Mouse (Mus musculus): ENCODE measurements around the gene Rad51b. TPM values are rescaled to one million over a fixed set of nuclear protein-coding genes. Genes with fewer than 3 reads are reported as not detected.
A peak's percentile ranks its signal among the peaks of the same experiment; 100 is the strongest.

Rad51b gene
- polyA plus RNA-seq, 1 experiment from 2014 or later = 1.3 TPM

- peak; percentile 14; the same call in 1 of the 2 replicates for ATAC-seq (replicated peaks)
- Histone ChIP-seq H3K9me3 (no peaks in the 10 kb centered on the region), H3K4me2 (no peak overlapping the region), H3K4me1 (0 out of 2 replicates have a peak, but pooled peaks cover 8% of the 10 kb centered on the region), H3K27me3 (replicated peaks) (no peaks in the 10 kb centered on the region), H3K27ac (no peak overlapping the region), H3K9ac (no peak overlapping the region), H3K4me3 (no peak overlapping the region), H3K36me3 (replicated peaks) (no peaks in the 10 kb centered on the region)
- WGBS = 63% methylated on average over 5 of the region's 5 CpGs
Observed at GRCm38 (mm10) chr12:79821901-79822300, 524.8 kb downstream of the Rad51b start.

GRCm38 (mm10) chr12:79822401-79822800 is 525.3 kb downstream of the Rad51b start:
- Histone ChIP-seq H3K27me3 (replicated peaks) (no peaks in the 10 kb centered on the region), H3K4me1 (0 out of 2 replicates have a peak, but pooled peaks cover 8% of the 10 kb centered on the region), H3K27ac (no peak overlapping the region), H3K4me3 (no peak overlapping the region), H3K36me3 (replicated peaks) (no peaks in the 10 kb centered on the region), H3K4me2 (no peak overlapping the region), H3K9me3 (no peaks in the 10 kb centered on the region), H3K9ac (no peak overlapping the region)
- ATAC-seq (replicated peaks) = no peak
- 83% methylated on average over 2 of the region's 2 CpGs for WGBS

GRCm38 (mm10) chr12:79825922-79826321 is 528.8 kb downstream of the Rad51b start:
- 10% methylated on average over 7 of the region's 7 CpGs for WGBS

GRCm38 (mm10) chr12:79827233-79827692 is 530.2 kb downstream of the Rad51b start:
- Histone ChIP-seq H3K4me2 (no peak overlapping the region), H3K4me3 (no peak overlapping the region), H3K27ac (no peak overlapping the region), H3K27me3 (replicated peaks) (no peaks in the 10 kb centered on the region), H3K9ac (no peak overlapping the region), H3K4me1 (0 out of 2 replicates have a peak, but pooled peaks cover 2% of the 10 kb centered on the region), H3K9me3 (no peaks in the 10 kb centered on the region), H3K36me3 (replicated peaks) (no peaks in the 10 kb centered on the region)
- ATAC-seq (replicated peaks) = no peak
- 80% methylated on average over 5 of the region's 5 CpGs for WGBS

More at GRCm38 (mm10) chr12:79825922-79826321, 528.8 kb downstream of the Rad51b start:
- H3K4me2 ChIP-seq = no peak overlapping the region
- H3K9me3 ChIP-seq = no peaks in the 10 kb centered on the region
- H3K4me3 ChIP-seq = no peak overlapping the region
- H3K36me3 ChIP-seq (replicated peaks) = no peaks in the 10 kb centered on the region
- H3K4me1 ChIP-seq = 0 out of 2 replicates have a peak, but pooled peaks cover 8% of the 10 kb centered on the region
- no peaks in the 10 kb centered on the region for H3K27me3 ChIP-seq (replicated peaks)
- no peak overlapping the region for H3K9ac ChIP-seq
- no peak overlapping the region for H3K27ac ChIP-seq
- ATAC-seq (replicated peaks) = no peak

GRCm38 (mm10) chr12:79827735-79828134 is 530.7 kb downstream of the Rad51b start:
- WGBS = 64% methylated on average over 4 of the region's 4 CpGs
- no peak for ATAC-seq (replicated peaks)

GRCm38 (mm10) chr12:79830686-79831085 is 533.6 kb downstream of the Rad51b start:
- Histone ChIP-seq H3K4me2 (no peak overlapping the region), H3K27ac (no peak overlapping the region), H3K4me3 (no peak overlapping the region), H3K27me3 (replicated peaks) (no peaks in the 10 kb centered on the region), H3K36me3 (replicated peaks) (no peaks in the 10 kb centered on the region), H3K9me3 (no peaks in the 10 kb centered on the region), H3K4me1 (no peaks in the 10 kb centered on the region), H3K9ac (no peak overlapping the region)
- ATAC-seq (replicated peaks) = no peak
- 48% methylated on average over 1 of the region's 1 CpGs for WGBS

More at GRCm38 (mm10) chr12:79827735-79828134, 530.7 kb downstream of the Rad51b start:
- Histone ChIP-seq H3K9me3 (no peaks in the 10 kb centered on the region), H3K4me2 (no peak overlapping the region), H3K36me3 (replicated peaks) (no peaks in the 10 kb centered on the region), H3K4me3 (no peak overlapping the region), H3K27me3 (replicated peaks) (no peaks in the 10 kb centered on the region), H3K4me1 (no peaks in the 10 kb centered on the region), H3K9ac (no peak overlapping the region), H3K27ac (no peak overlapping the region)

- ATAC-seq (replicated peaks) = no peak
- Histone ChIP-seq H3K9me3 (no peaks in the 10 kb centered on the region), H3K36me3 (replicated peaks) (no peaks in the 10 kb centered on the region), H3K4me3 (no peak overlapping the region), H3K4me1 (no peaks in the 10 kb centered on the region), H3K4me2 (no peak overlapping the region), H3K9ac (no peak overlapping the region), H3K27me3 (replicated peaks) (no peaks in the 10 kb centered on the region), H3K27ac (no peak overlapping the region)
- 95% methylated on average over 6 of the region's 6 CpGs for WGBS
Observed at GRCm38 (mm10) chr12:79832611-79833010, 535.5 kb downstream of the Rad51b start.

GRCm38 (mm10) chr12:79835521-79835920 is 538.4 kb downstream of the Rad51b start:
- Histone ChIP-seq H3K4me1 (peaks cover 20% of the 10 kb centered on the region), H3K9ac (no peak overlapping the region), H3K9me3 (no peaks in the 10 kb centered on the region), H3K4me3 (no peak overlapping the region), H3K4me2 (no peak overlapping the region), H3K27me3 (replicated peaks) (no peaks in the 10 kb centered on the region), H3K36me3 (replicated peaks) (no peaks in the 10 kb centered on the region), H3K27ac (no peak overlapping the region)
- ATAC-seq (replicated peaks) = no peak
- 94% methylated on average over 8 of the region's 8 CpGs for WGBS

GRCm38 (mm10) chr12:79838181-79838961 is 541.3 kb downstream of the Rad51b start:
- H3K9ac ChIP-seq = no peak overlapping the region
- H3K36me3 ChIP-seq (replicated peaks) = no peaks in the 10 kb centered on the region
- no peak for ATAC-seq (replicated peaks)
- peaks cover 26% of the 10 kb centered on the region for H3K4me1 ChIP-seq
- WGBS = 50% methylated on average over 6 of the region's 6 CpGs
- no peaks in the 10 kb centered on the region for H3K27me3 ChIP-seq (replicated peaks)
- H3K27ac ChIP-seq = no peak overlapping the region
- no peak overlapping the region for H3K4me3 ChIP-seq
- no peak overlapping the region for H3K4me2 ChIP-seq
- H3K9me3 ChIP-seq = no peaks in the 10 kb centered on the region

- H3K4me1 ChIP-seq = peaks cover 28% of the 10 kb centered on the region
- no peaks in the 10 kb centered on the region for H3K27me3 ChIP-seq (replicated peaks)
- no peaks in the 10 kb centered on the region for H3K9me3 ChIP-seq
- no peak overlapping the region for H3K4me3 ChIP-seq
- ATAC-seq (replicated peaks) = peak; percentile 53; the same call in 1 of the 2 replicates
- no peak overlapping the region for H3K4me2 ChIP-seq
- WGBS = 12% methylated on average over 12 of the region's 12 CpGs
- no peaks in the 10 kb centered on the region for H3K36me3 ChIP-seq (replicated peaks)
- H3K9ac ChIP-seq = no peak overlapping the region
- H3K27ac ChIP-seq = peak overlapping the region; percentile 42
Observed at GRCm38 (mm10) chr12:79839096-79839941, 542.2 kb downstream of the Rad51b start.

GRCm38 (mm10) chr12:79840465-79840864 is 543.4 kb downstream of the Rad51b start:
- H3K27me3 ChIP-seq (replicated peaks) = no peaks in the 10 kb centered on the region
- H3K4me1 ChIP-seq = peaks cover 28% of the 10 kb centered on the region
- no peak for ATAC-seq (replicated peaks)
- WGBS = 55% methylated on average over 5 of the region's 5 CpGs
- no peaks in the 10 kb centered on the region for H3K9me3 ChIP-seq
- H3K36me3 ChIP-seq (replicated peaks) = no peaks in the 10 kb centered on the region
- H3K4me2 ChIP-seq = no peak overlapping the region
- no peak overlapping the region for H3K9ac ChIP-seq
- no peak overlapping the region for H3K27ac ChIP-seq
- H3K4me3 ChIP-seq = no peak overlapping the region

- no peak overlapping the region for H3K4me2 ChIP-seq
- H3K27ac ChIP-seq = no peak overlapping the region
- no peaks in the 10 kb centered on the region for H3K27me3 ChIP-seq (replicated peaks)
- peaks cover 28% of the 10 kb centered on the region for H3K4me1 ChIP-seq
- 97% methylated on average over 3 of the region's 3 CpGs for WGBS
- H3K36me3 ChIP-seq (replicated peaks) = no peaks in the 10 kb centered on the region
- no peak overlapping the region for H3K9ac ChIP-seq
- H3K9me3 ChIP-seq = no peaks in the 10 kb centered on the region
- no peak overlapping the region for H3K4me3 ChIP-seq
- no peak for ATAC-seq (replicated peaks)
Observed at GRCm38 (mm10) chr12:79841248-79841647, 544.2 kb downstream of the Rad51b start.

Data from midbrain, embryonic 15.5 days (tissue).